Mouse (Mus musculus): ENCODE results near the gene Sf3b2. TPM values are rescaled to one million over a fixed set of nuclear protein-coding genes. Genes with fewer than 3 reads are reported as not detected.

Sf3b2 gene
- polyA plus RNA-seq, 1 experiment from 2014 or later = 373 TPM

GRCm38 (mm10) chr19:5306968-5307734 lies 11.9 kb upstream of the Sf3b2 start:
- no peak for ATAC-seq
- peaks cover 29% of the 10 kb centered on the region for H3K36me3 ChIP-seq (ENCODE audit: control insufficient read depth, insufficient read depth)
- no peak overlapping the region for H3K9ac ChIP-seq (replicated peaks; ENCODE audit: low read depth, low read length)
- WGBS = 46% methylated on average over 98 of the region's 98 CpGs
- H3K27me3 ChIP-seq (replicated peaks; ENCODE audit: control insufficient read depth, insufficient read depth, low read length) = no peaks in the 10 kb centered on the region
- H3K27ac ChIP-seq (ENCODE audit: low read length) = no peak overlapping the region
- no peaks in the 10 kb centered on the region; the same call in 1 of the 2 replicates for H3K9me3 ChIP-seq (ENCODE audit: control insufficient read depth, low read length)
- H3K4me2 ChIP-seq (ENCODE audit: low read length) = no peak overlapping the region
- H3K4me3 ChIP-seq (replicated peaks; ENCODE audit: low read length) = no peak overlapping the region
- H3K4me1 ChIP-seq (replicated peaks; ENCODE audit: control insufficient read depth, insufficient read depth, low read length) = no peaks in the 10 kb centered on the region

- Histone ChIP-seq H3K9ac (replicated peaks; ENCODE audit: low read depth, low read length) (no peak overlapping the region), H3K27ac (ENCODE audit: low read length) (no peak overlapping the region), H3K4me3 (replicated peaks; ENCODE audit: low read length) (no peak overlapping the region), H3K4me1 (replicated peaks; ENCODE audit: control insufficient read depth, insufficient read depth, low read length) (no peaks in the 10 kb centered on the region), H3K4me2 (ENCODE audit: low read length) (no peak overlapping the region), H3K36me3 (ENCODE audit: control insufficient read depth, insufficient read depth) (peaks cover 29% of the 10 kb centered on the region), H3K9me3 (ENCODE audit: control insufficient read depth, low read length) (no peaks in the 10 kb centered on the region; the same call in 1 of the 2 replicates), H3K27me3 (replicated peaks; ENCODE audit: control insufficient read depth, insufficient read depth, low read length) (no peaks in the 10 kb centered on the region)
- WGBS = 92% methylated on average over 6 of the region's 6 CpGs
- ATAC-seq = no peak
Observed at GRCm38 (mm10) chr19:5306279-5306678, 11.0 kb upstream of the Sf3b2 start.

GRCm38 (mm10) chr19:5302455-5302854 lies 7.2 kb upstream of the Sf3b2 start:
- Histone ChIP-seq H3K9me3 (ENCODE audit: control insufficient read depth, low read length) (no peaks in the 10 kb centered on the region; the same call in 1 of the 2 replicates), H3K9ac (replicated peaks; ENCODE audit: low read depth, low read length) (no peak overlapping the region), H3K4me1 (replicated peaks; ENCODE audit: control insufficient read depth, insufficient read depth, low read length) (peaks cover 19% of the 10 kb centered on the region), H3K36me3 (ENCODE audit: control insufficient read depth, insufficient read depth) (peaks cover 22% of the 10 kb centered on the region), H3K4me3 (replicated peaks; ENCODE audit: low read length) (no peak overlapping the region), H3K27ac (ENCODE audit: low read length) (no peak overlapping the region), H3K27me3 (replicated peaks; ENCODE audit: control insufficient read depth, insufficient read depth, low read length) (no peaks in the 10 kb centered on the region), H3K4me2 (ENCODE audit: low read length) (no peak overlapping the region)
- ATAC-seq = no peak
- 18% methylated on average over 4 of the region's 4 CpGs for WGBS

- Histone ChIP-seq H3K9ac (replicated peaks; ENCODE audit: low read depth, low read length) (no peak overlapping the region), H3K36me3 (ENCODE audit: control insufficient read depth, insufficient read depth) (0 out of 2 replicates have a peak, but pooled peaks cover 6% of the 10 kb centered on the region), H3K27ac (ENCODE audit: low read length) (no peak overlapping the region), H3K9me3 (ENCODE audit: control insufficient read depth, low read length) (no peaks in the 10 kb centered on the region), H3K4me2 (ENCODE audit: low read length) (no peak overlapping the region), H3K27me3 (replicated peaks; ENCODE audit: control insufficient read depth, insufficient read depth, low read length) (no peaks in the 10 kb centered on the region), H3K4me1 (replicated peaks; ENCODE audit: control insufficient read depth, insufficient read depth, low read length) (peaks cover 27% of the 10 kb centered on the region), H3K4me3 (replicated peaks; ENCODE audit: low read length) (no peak overlapping the region)
- ATAC-seq = no peak
- WGBS = 86% methylated on average over 6 of the region's 6 CpGs
Observed at GRCm38 (mm10) chr19:5300588-5300987, 5.3 kb upstream of the Sf3b2 start.

GRCm38 (mm10) chr19:5297903-5298800 lies 2.9 kb upstream of the Sf3b2 start, which contains the start of gene Gal3st3:
Gal3st3 (plus strand) TSS chr19:5298331.
- WGBS = 2% methylated on average over 30 of the region's 32 CpGs
- Histone ChIP-seq H3K4me2 (ENCODE audit: low read length) (peak within 1 kb of the TSS; percentile 74), H3K27me3 (replicated peaks; ENCODE audit: control insufficient read depth, insufficient read depth, low read length) (no peaks in the 10 kb centered on the region), H3K4me3 (replicated peaks; ENCODE audit: low read length) (peak within 1 kb of the TSS; percentile 55), H3K36me3 (ENCODE audit: control insufficient read depth, insufficient read depth) (peaks cover under 1% of the 10 kb centered on the region; the same call in 1 of the 2 replicates), H3K9me3 (ENCODE audit: control insufficient read depth, low read length) (no peaks in the 10 kb centered on the region), H3K27ac (ENCODE audit: low read length) (peak within 1 kb of the TSS; percentile 56), H3K4me1 (replicated peaks; ENCODE audit: control insufficient read depth, insufficient read depth, low read length) (peaks cover 37% of the 10 kb centered on the region), H3K9ac (replicated peaks; ENCODE audit: low read depth, low read length) (peak within 1 kb of the TSS; percentile 75)
- ATAC-seq = peak; percentile 67

- Histone ChIP-seq H3K4me1 (replicated peaks; ENCODE audit: control insufficient read depth, insufficient read depth, low read length) (peaks cover 37% of the 10 kb centered on the region), H3K4me3 (replicated peaks; ENCODE audit: low read length) (no peak overlapping the region)
- WGBS = 76% methylated on average over 5 of the region's 5 CpGs
Observed at GRCm38 (mm10) chr19:5296630-5297029, 1.4 kb upstream of the Sf3b2 start.

GRCm38 (mm10) chr19:5295736-5296075 lies 451 bp upstream of the Sf3b2 start:
- H3K4me3 ChIP-seq (replicated peaks; ENCODE audit: low read length) = peak overlapping the region; percentile 96
- H3K9me3 ChIP-seq (ENCODE audit: control insufficient read depth, low read length) = no peaks in the 10 kb centered on the region
- 6% methylated on average over 13 of the region's 13 CpGs for WGBS
- peaks cover 12% of the 10 kb centered on the region for H3K36me3 ChIP-seq (ENCODE audit: control insufficient read depth, insufficient read depth)
- ATAC-seq = peak; percentile 35
- peak overlapping the region; percentile 79 for H3K4me2 ChIP-seq (ENCODE audit: low read length)
- H3K4me1 ChIP-seq (replicated peaks; ENCODE audit: control insufficient read depth, insufficient read depth, low read length) = peaks cover 37% of the 10 kb centered on the region
- peak overlapping the region; percentile 94 for H3K27ac ChIP-seq (ENCODE audit: low read length)
- no peaks in the 10 kb centered on the region for H3K27me3 ChIP-seq (replicated peaks; ENCODE audit: control insufficient read depth, insufficient read depth, low read length)
- peak overlapping the region; percentile 79 for H3K9ac ChIP-seq (replicated peaks; ENCODE audit: low read depth, low read length)

More at GRCm38 (mm10) chr19:5296630-5297029, 1.4 kb upstream of the Sf3b2 start:
- H3K4me2 ChIP-seq (ENCODE audit: low read length) = no peak overlapping the region
- H3K27ac ChIP-seq (ENCODE audit: low read length) = no peak overlapping the region
- H3K36me3 ChIP-seq (ENCODE audit: control insufficient read depth, insufficient read depth) = peaks cover 8% of the 10 kb centered on the region
- H3K9ac ChIP-seq (replicated peaks; ENCODE audit: low read depth, low read length) = no peak overlapping the region
- no peaks in the 10 kb centered on the region for H3K9me3 ChIP-seq (ENCODE audit: control insufficient read depth, low read length)
- no peaks in the 10 kb centered on the region for H3K27me3 ChIP-seq (replicated peaks; ENCODE audit: control insufficient read depth, insufficient read depth, low read length)
- ATAC-seq = no peak

GRCm38 (mm10) chr19:5278381-5278780 lies 16.9 kb downstream of the Sf3b2 start:
- H3K27ac ChIP-seq (ENCODE audit: low read length) = no peak overlapping the region
- no peak overlapping the region for H3K4me2 ChIP-seq (ENCODE audit: low read length)
- no peak overlapping the region for H3K4me3 ChIP-seq (replicated peaks; ENCODE audit: low read length)
- H3K9me3 ChIP-seq (ENCODE audit: control insufficient read depth, low read length) = no peaks in the 10 kb centered on the region
- no peak overlapping the region for H3K9ac ChIP-seq (replicated peaks; ENCODE audit: low read depth, low read length)
- peaks cover 6% of the 10 kb centered on the region; the same call in 1 of the 2 replicates for H3K4me1 ChIP-seq (replicated peaks; ENCODE audit: control insufficient read depth, insufficient read depth, low read length)
- 87% methylated on average over 8 of the region's 8 CpGs for WGBS
- ATAC-seq = no peak
- no peaks in the 10 kb centered on the region for H3K27me3 ChIP-seq (replicated peaks; ENCODE audit: control insufficient read depth, insufficient read depth, low read length)
- peaks cover 47% of the 10 kb centered on the region for H3K36me3 ChIP-seq (ENCODE audit: control insufficient read depth, insufficient read depth)

- H3K9me3 ChIP-seq (ENCODE audit: control insufficient read depth, low read length) = no peaks in the 10 kb centered on the region
- no peak for ATAC-seq
- H3K27ac ChIP-seq (ENCODE audit: low read length) = no peak overlapping the region
- no peak overlapping the region for H3K4me2 ChIP-seq (ENCODE audit: low read length)
- 86% methylated on average over 3 of the region's 3 CpGs for WGBS
- H3K36me3 ChIP-seq (ENCODE audit: control insufficient read depth, insufficient read depth) = peaks cover 43% of the 10 kb centered on the region
- H3K4me1 ChIP-seq (replicated peaks; ENCODE audit: control insufficient read depth, insufficient read depth, low read length) = peaks cover 8% of the 10 kb centered on the region
- H3K9ac ChIP-seq (replicated peaks; ENCODE audit: low read depth, low read length) = no peak overlapping the region
- no peak overlapping the region for H3K4me3 ChIP-seq (replicated peaks; ENCODE audit: low read length)
- no peaks in the 10 kb centered on the region for H3K27me3 ChIP-seq (replicated peaks; ENCODE audit: control insufficient read depth, insufficient read depth, low read length)
Observed at GRCm38 (mm10) chr19:5277140-5277539, 18.1 kb downstream of the Sf3b2 start.
